Mouse (Mus musculus) c-Kit-positive CD71-negative TER-119-negative erythroid progenitor cells, embryonic 14.5 days (primary cell): ENCODE results near the gene 1110051M20Rik.
A peak's percentile ranks its signal among the peaks of the same experiment; 100 is the strongest.
"Not testable (repeated sequence)": the region's sequence is repeated elsewhere in the genome, so short reads cannot be mapped to it uniquely, and the experiment has no call there.

Source experiments
- DNase-seq: peaks from one replicate; pipeline ENCODE4 v3.0.0-alpha.2; 2013; ENCODE audit warnings: low read depth

The 1110051M20Rik gene

DNA sequence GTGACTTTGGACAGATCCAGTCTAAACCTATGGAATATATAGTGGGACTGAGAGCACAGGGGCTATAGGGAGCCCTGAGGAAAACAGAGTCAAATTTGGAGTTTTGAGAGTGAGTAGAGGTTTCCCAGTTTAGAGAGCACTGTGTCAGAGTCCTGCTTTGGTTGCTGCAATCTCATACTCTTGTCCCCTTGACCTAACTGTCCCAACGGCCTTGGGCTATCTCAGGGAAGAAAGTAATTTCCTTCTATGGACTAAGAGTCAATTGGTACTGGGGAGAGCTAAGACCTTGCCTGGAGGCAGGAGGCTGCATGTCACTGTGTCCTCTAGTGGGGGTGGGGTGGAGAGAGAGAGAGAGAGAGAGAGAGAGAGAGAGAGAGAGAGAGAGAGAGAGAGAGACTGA, 185.7 kb downstream of the 1110051M20Rik start:
- no peak for DNase-seq

DNA sequence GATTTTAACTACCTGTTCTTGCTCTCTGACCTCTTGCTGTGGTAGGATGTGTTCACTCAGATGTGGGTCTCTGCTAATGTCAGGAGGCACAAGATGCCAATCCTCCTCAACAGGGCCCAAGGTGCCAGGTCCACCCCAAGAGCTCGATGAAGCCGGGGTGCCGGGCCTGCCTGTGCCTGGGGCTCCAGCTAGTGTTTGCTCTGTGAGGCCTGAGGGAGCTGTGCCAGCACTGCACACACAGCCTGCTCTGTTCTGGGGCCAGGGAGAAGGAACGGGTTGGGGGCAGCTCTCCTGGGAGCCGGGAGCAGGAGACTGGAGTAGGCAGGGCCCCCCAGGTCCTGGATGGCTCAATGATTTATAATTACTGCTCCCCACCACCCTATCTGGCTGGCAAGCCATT, 186.4 kb downstream of the 1110051M20Rik start:
- no peak for DNase-seq

DNA sequence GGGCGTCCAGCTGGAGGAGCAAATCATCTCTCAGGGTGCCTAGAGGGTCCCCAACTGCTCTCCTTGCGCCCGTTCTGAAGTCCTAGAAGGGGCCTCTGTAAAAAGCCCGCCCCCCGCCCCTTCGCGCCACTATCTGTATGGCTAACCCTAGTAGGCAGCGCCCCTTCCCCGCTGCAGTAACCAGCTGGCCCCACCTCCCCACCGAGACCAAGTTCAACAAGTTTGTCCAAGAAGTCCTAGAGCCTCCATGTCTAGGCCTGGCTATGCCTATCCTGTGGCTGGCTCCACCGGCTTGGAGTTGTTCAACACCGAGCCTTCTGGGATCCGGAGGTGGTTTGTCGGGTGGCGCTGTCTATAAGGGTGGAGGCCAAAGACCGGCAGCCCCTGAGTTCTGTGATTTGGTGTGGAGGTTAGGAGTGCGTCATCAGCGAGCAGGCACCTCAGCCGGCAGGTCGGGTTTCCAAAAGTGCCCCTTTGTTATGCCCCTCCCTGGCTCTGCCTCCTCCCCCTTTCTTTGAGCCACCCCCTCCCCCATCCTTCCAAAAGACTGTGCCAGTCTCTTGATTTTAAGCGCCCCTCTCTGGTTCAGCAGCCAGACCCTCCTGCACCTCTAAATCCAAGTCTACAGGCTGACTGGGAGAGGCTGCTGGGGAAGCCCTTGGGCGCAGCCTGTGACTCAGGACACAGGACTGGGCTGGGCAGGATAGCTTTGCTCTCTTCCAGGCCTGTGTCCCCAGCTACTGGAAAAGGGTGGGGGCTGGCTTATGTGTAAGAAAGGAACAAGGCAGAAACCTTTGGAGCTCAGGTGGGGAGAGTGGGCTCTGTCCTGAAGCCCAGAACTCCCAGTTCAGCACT, 187.2 kb downstream of the 1110051M20Rik start:
- no peak for DNase-seq

DNA sequence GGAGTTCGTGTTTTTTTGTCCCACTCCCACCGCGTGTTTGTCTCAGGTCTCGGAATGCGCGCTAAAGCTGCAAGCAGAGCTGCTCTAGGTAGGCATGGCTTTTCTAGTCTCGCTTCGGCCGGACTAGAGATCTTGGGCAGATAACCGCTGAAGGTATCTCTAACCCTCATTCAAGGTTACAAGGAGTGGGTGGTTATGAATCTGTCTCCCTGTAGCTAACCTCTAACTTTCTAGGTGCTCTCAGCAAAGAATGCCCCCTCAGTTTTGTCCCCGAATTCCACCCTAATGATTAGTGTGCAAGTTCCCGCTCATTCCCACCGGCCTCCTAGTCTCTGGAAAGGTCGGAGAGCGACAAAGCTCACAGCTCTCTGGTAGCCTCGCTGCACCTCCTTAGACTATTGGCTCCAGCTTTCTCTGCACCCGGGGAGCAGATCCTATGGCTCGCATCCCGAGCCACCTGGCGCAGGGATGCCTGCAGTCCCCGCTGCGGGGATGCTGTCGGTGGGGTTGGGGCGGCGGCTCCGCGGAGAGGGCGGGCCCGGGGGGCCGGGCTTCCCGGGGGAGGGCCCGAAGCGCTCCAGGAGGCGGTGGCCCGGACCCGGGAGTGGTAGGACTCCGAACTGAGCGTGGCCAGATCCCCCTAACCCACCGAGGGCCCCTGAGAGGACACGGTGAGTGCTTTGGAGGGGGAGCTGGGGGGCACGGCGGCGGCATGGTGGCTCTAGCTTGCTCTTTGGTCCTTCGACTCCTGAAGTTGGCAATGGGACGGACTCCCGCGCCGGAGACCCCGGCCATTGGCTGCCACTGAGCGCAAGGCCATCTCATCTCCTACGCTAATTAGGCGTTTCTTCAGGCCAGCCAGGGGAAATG, 188.0 kb downstream of the 1110051M20Rik start:
- DNase-seq, result no peak

DNA sequence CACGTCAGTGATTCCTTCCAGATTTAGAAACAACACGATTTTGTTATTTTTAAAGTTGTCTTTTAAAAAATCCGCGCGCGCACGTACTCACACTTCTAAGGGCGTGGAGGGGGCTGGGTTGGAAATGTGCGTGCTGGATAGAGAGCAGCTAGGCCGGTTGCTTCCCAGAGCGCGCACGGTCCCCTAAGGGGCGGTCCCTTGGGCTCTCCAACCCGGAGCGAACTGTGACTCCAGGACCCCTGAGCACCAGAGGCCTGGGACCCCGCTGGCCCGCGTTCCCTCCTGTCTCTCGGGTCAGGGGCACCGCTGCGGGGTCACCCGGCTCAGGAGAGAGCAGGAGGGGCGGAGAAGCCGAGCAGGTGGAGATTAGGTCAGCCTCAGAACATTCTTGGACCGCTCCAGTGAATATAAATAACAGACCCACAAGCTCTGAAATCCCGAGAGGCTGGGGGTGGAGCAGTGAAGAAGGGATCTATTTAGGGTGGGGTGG, 188.8 kb downstream of the 1110051M20Rik start, which contains the start of gene Pacsin3:
TSS of gene Pacsin3 (plus strand) at position 294 of the 490 bp plus-strand sequence.
- no peak for DNase-seq

DNA sequence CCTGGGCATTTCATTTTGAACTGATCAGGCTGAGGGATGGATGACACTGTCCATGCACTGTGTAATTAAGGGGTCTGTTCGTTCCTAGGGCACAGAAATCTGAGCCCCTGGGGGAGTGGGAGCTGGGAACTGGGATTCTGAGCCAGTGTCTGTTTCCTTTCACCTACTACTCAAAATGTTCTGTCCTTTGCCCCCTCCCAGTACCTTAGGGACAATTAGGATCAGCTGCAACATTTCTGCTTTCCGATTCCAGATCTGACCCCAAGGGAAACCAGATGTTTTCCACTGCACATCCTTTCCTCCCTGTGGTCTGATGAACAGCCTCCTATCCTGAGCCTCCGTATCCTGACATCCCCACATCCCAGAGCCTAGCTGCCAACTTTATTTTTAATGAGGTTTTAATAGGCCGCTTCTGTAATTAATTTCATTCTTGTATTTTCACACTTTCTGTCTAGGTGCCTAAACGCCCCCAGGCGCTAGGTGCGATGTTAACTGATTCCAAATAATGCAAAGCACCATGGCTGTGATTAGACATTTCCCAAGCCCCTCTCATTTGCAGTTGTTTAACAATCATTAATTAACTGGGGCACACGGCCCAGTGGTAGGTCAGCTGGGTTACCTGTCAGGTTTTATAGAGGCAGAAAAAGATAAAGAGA, 189.7 kb downstream of the 1110051M20Rik start:
- DNase-seq, result no peak

DNA sequence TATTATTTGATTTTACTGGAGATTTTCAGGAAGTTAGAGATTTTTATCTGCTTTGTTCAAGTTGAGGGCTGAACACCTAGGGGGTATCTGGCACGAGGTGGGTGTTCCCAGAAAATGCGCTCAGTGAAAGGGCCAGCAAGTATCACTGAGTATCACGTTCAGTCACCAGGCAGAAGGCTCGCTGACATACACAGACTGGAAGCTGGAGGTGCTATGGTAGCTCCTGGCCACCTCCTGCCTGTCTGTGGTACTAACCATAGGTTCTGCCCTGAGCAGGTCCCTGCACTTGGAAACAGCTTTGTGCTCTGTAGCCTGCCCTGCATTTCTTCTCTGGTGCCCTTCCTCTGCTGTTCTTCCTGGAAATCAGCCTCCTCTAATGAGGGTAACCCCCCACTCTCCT, 192.0 kb downstream of the 1110051M20Rik start:
- no peak for DNase-seq

DNA sequence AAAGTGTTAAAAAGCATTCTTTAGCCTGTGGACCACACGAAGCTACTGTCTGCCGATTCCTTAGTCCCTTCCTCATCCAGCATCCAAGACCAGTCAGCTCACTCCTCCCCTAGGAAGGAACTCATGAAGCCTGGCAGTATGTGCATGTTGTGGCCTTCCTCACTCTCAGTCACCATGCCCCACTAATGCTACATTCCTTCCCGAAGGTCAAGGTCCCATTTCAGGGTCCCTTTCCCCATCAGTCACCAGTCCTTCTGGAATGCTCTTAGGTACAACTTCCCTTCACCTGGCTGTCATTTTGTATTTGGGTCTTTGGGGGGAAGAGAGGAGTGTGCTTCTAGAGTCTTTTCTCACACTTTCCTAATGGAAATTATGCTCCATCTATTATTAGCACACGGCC, 192.5 kb downstream of the 1110051M20Rik start:
- DNase-seq, result no peak

DNA sequence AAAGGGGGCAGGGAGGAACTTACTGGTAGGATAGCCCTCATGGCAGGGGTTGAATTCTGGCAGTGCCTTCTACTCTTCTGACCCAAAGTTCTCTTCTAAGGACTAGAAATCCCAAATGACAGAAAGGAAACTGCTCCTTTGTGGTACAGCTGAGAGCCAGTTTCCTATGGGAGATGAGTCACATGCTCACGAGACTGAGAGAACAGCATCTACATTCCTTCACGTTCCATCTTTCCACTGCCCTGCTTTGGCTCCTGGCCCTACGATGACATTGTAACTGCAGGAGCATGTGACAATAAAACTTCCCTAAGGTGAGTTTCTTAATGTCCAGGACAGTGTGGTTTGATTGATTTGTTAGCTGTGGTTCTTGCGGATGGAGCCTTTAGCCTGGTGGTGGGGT, 196.1 kb downstream of the 1110051M20Rik start:
- no peak for DNase-seq

DNA sequence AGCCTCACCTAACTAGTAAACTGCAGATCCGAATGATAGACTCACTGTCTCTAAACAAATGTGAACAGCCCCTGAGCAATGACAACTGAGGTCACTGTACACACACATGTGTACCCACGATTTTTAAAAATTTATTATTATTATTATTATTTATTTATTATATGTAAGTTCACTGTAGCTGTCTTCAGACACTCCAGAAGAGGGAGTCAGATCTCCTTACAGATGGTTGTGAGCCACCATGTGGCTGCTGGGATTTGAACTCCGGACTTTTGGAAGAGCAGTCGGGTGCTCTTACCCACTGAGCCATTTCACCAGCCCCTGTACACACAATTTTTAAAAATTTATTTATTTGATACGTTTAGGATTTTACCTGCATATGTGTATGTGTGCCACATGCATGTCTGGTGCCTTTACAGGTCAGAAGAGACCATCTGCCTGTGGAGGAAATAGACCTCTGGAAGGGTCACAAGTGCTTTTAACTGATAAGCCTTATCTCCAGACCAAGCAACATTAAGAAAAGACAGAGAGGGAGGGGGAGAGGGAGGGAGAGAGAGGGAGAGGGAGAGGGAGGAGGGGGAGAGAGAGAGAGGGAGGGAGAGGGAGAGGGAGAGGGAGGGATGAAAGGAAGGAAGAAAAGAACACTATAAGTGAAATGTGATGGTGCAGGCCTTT, 199.8 kb downstream of the 1110051M20Rik start:
- DNase-seq, result no peak

DNA sequence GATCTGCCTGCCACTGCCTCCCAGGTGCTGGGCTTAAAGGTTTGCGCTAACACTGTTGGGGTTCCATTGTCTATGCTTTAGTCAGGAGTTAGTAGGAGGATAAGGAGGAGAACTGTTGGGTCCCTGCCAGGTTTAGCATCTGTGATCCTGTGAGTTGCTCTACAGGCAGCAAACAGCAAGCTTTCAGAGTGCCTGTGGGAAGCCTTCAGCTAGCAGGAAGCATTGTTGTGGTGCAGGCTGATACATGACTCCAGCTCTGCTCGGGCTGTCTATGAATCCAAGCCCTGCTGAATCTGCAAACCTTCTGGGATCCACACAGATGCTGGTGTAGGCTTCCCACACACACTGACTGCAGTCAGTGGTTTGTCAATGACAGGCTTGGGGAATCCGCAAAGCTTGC, 201.1 kb downstream of the 1110051M20Rik start:
- DNase-seq, result no peak

DNA sequence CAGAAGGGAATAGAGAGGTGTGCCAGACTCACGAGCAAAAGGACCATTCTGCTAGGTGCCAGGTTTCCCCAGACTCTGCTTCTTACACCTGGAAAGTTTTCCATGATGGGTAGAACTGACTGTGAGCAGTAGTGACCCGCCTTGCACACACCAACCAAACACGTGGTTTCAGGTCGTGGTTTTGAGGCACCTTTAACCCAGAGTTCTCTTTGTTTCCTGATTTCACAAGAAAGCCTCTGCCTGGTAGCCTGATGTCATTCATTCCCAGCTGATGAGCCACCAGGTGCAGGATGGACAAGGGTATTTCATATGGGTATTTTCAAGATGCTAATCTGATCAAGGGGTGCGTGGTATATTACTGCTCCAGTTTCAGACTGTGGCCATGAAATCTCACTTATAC, 202.0 kb downstream of the 1110051M20Rik start:
- DNase-seq, result no peak

DNA sequence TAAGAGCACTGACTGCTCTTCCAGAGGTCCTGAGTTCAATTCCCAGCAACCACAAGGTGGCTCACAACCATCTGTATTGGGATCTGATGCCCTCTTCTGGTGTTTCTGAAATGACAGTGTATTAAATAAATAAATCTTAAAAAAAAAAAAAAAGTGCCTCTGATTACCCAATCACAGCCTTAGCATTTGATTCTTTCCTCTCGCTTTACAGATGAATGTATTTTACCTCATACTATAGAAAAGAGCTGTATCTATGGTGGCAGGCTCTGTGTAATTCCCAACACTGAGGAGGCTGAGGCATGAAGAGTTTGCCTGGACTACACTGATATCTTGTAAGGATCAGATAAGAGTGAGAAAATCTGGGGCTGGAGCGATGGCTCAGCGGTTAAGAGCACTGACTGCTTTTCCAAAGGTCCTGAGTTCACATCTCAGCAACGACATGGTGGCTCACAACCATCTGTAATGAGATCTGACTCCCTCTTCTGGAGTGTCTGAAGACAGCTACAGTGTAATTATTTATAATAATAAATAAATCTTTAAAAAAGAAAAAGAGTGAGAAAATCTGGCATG, 206.9 kb downstream of the 1110051M20Rik start:
- DNase-seq, result not testable (repeated sequence)

DNA sequence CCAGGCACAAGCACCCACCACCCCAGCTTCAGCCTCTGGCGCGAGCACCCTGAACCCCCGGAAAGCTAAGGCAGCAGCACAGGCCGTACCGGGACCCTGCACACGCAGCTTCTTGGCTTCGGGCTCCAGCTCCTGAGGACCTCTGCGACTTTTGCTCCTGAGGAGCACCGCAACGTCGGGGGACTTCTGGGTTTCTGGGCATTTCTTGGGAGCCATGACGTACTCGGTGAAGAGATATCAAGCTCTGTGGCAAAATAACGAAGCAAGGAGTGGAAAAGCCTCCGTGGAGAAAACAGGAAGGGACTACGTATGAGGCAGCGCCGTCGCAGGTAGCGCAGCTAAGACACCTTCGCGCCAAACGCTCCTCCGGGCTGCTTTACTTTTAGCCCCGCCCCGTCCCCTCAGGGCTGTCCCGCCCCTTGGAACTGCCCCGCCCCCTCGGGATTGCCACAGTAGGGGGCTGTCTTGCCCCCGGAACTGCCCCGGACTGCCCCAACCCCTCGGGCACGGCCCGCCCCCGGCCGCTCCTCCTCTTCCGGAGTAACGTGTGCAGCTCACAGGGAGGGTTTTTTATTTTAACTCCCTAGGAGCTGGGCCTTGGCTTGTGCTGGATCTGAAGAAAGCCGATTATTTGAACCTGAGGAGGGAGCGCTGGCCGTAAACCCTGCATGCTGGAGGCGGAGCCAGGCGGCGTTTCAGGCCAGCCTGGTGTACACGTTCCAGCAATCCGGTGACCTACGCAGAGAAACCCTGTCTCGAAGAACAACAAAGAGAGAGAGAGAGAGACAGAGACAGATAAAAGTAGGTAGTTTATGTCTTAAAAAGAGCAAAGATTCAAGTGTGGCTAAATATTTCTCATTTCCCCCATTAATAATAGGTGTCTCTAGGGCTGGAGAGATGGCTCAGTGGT, 207.6 kb downstream of the 1110051M20Rik start, which contains the start of gene Ddb2:
TSS of gene Ddb2 (minus strand) at position 382 of the 910 bp plus-strand sequence.
- peak; percentile 89 for DNase-seq

DNA sequence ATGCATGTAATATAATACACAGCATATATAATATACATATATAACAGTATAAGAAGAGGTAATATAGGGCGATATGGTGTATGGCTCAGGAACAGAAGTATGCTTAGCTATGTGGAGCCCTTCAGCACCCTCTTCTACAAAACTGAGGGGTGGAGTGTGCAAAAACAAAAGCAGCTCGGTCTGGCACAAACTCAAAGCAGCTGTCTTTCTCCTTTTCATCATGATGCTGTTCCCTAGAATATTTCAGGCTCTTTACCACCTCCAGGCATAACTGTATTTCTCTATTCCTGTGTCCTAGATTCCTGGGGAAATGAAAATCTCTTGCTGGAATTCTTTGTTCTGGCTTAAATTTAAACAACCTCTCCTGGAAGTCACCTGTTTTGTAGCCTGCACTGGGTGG, 214.8 kb downstream of the 1110051M20Rik start:
- DNase-seq, result no peak
